Mouse (Mus musculus) testis, adult 2 months (tissue): Measurements from ENCODE around the gene Rorc.

Experiments
- CTCF ChIP-seq: fragments of 200-500 bp; IDR thresholded peaks from 2 replicates; pipeline ENCODE4 v1.5.1; 2012; ENCODE audit warnings: low read depth, mild to moderate bottlenecking, inconsistent platforms, low read length, moderate library complexity; ENCODE audit not compliant: control insufficient read depth, insufficient read depth, insufficient replicate concordance
- POLR2A ChIP-seq: fragments of 200-500 bp; IDR thresholded peaks from 2 replicates; pipeline ENCODE4 v1.6.1; 2012; ENCODE audit warnings: low read depth, mild to moderate bottlenecking, inconsistent platforms, low read length, moderate library complexity; ENCODE audit not compliant: control insufficient read depth

GRCm38 (mm10) chr3:94382308-94382707, 9.7 kb downstream of the Rorc start:
- TF ChIP-seq POLR2A: no peak
- TF ChIP-seq CTCF: no peak
